Mouse (Mus musculus) left cerebral cortex, postnatal 36 days (tissue): ENCODE measurements around the gene 3100002H09Rik. TPM values are rescaled to one million over a fixed set of nuclear protein-coding genes. Genes with fewer than 3 reads are reported as not detected.
A peak's percentile ranks its signal among the peaks of the same experiment; 100 is the strongest.

ENCODE experiments used
- DNase-seq, 2 experiments: peaks; one replicate each; pipeline ENCODE4 v3.0.0; 2021 to 2022; ENCODE audit warnings: low spot score in 2 of 2, mixed read lengths in 1 of 2
- intact Hi-C: fragments of 180-260 bp; cut with DNase I; formaldehyde crosslinking; loops from one replicate; pipeline ENCODE4 v1.15.1; 2025
- total RNA-seq, 2 experiments: library from RNA; stranded (reverse); gene quantifications; 2 replicates each; pipeline ENCODE4 v1.2.3; 2021

The 3100002H09Rik gene
- total RNA-seq = under 1 TPM in 1 of 2 experiments, not detected in 1; 0.79 TPM

- intact Hi-C loops = no loop called here
- DNase-seq = no peak
These were observed at the start of gene 3100002H09Rik for GRCm38 (mm10) chr4:124610703-124611102. Gene 3100002H09Rik, minus strand, starts transcription at chr4:124610803.

- no peak for DNase-seq
- intact Hi-C loops = loop anchor here (10.0 kb wide), 1 partner anchor 265 kb away; no protein-coding TSS in a partner anchor
These were observed 48.9 kb upstream of the 3100002H09Rik start for GRCm38 (mm10) chr4:124659251-124660217.

DNA sequence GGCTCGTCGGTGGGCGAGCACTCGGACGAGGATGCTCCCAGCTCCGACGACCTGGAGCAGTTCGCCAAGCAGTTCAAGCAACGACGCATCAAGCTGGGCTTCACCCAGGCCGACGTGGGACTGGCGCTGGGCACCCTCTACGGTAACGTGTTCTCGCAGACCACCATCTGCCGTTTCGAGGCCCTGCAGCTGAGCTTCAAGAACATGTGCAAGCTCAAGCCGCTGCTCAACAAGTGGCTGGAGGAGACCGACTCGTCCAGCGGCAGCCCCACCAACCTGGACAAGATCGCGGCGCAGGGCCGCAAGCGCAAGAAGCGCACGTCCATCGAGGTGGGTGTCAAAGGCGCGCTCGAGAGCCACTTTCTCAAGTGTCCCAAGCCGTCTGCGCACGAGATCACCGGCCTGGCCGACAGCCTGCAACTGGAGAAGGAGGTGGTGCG is 47.8 kb upstream of the 3100002H09Rik start:
- intact Hi-C loops = loop anchor here (10.0 kb wide), 1 partner anchor 264 kb away; no protein-coding TSS in a partner anchor
- peak in 1 of 2 experiments; percentile 46 for DNase-seq

DNA sequence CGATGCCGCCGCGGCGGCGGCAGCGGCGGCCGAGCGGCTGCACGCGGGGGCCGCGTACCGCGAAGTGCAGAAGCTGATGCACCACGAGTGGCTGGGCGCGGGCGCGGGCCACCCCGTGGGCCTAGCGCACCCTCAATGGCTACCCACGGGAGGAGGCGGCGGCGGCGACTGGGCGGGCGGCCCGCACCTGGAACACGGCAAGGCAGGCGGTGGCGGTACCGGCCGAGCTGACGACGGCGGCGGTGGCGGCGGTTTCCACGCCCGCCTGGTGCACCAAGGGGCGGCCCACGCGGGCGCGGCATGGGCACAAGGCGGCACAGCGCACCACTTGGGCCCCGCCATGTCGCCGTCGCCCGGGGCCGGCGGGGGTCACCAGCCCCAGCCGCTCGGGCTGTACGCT is 47.2 kb upstream of the 3100002H09Rik start:
- intact Hi-C loops = loop anchor here (10.0 kb wide), 1 partner anchor 263 kb away; no protein-coding TSS in a partner anchor
- peak; percentile 40 to 50 for DNase-seq

DNA sequence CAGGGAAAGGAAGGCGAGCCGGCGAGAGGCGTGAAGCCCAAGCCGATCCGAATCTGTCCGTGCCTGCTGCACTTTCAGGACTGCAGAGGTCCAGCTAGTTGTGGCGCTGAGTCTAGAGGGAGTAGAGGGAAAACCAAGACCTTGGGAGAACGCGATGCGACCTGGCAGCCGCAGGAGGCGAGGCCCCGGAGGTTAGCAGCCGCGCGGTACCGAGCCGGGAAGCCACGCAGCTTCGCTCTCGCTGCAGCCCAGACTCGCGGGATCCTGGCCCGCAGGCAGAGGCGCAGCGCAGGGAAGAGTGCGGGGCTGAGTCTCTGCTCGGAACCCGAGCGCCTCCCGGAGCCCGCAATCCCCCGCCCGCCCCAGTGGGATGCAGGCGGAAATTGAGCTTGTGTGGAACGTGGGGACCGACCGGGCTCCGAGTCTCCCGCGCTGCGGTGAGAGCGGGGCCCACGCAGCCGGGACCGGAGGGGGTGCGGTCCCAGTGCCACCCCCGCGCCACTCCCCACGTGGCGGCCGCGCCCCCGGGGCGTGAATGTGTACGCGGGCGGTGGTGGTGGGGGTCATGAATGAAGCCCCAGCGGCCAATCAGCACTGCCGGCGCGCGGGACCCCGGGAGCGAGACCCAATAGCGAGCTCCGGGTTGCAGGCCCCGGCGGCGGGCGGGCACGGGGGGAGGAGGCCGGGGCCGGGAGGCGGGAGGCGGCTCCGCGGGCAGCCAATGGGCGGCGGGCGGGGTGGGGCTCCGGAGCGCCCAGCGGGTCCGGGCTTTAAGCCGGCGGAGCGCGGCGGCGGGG is 46.4 kb upstream of the 3100002H09Rik start:
- DNase-seq = peak; percentile 87 to 93
- intact Hi-C loops = loop anchor here (10.0 kb wide), 1 partner anchor 262 kb away; no protein-coding TSS in a partner anchor

GRCm38 (mm10) chr4:124656518-124656853 is 45.9 kb upstream of the 3100002H09Rik start, which contains the start of gene Pou3f1:
Gene Pou3f1, plus strand, starts transcription at chr4:124656807.
- no peak for DNase-seq
- intact Hi-C loops = loop anchor here (10.0 kb wide), 1 partner anchor 262 kb away; no protein-coding TSS in a partner anchor

- no peak for DNase-seq
- intact Hi-C loops = loop anchor here (5.0 to 10.0 kb wide), 2 partner anchors 81 to 258 kb away; no protein-coding TSS in a partner anchor
These were observed 42.3 kb upstream of the 3100002H09Rik start for GRCm38 (mm10) chr4:124652886-124653285.

DNA sequence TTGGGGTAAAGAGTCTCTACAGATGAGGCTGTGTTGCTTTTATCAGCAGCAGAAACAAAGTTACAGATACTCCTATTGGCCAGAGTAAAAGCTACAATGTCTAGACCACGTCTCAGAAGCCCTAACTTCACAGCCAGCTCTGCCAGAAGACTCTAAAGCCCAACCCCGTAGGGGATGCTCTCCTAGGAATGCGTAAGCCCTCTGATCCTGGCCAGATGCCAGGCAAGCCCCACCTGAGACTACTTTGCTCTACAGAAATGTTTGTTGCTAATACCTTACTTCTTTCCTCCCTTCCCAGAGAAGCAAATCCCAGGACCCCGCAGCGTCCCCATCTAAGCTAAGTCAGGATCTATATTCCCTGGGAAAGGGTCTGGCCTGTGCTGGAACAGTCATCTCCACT is 37.3 kb upstream of the 3100002H09Rik start:
- DNase-seq = no peak
- intact Hi-C loops = no loop called here

- DNase-seq = no peak
- intact Hi-C loops = no loop called here
These were observed 36.0 kb upstream of the 3100002H09Rik start for GRCm38 (mm10) chr4:124646591-124646990.

- intact Hi-C loops = no loop called here
- no peak for DNase-seq
These were observed 34.4 kb upstream of the 3100002H09Rik start for GRCm38 (mm10) chr4:124644974-124645433.

DNA sequence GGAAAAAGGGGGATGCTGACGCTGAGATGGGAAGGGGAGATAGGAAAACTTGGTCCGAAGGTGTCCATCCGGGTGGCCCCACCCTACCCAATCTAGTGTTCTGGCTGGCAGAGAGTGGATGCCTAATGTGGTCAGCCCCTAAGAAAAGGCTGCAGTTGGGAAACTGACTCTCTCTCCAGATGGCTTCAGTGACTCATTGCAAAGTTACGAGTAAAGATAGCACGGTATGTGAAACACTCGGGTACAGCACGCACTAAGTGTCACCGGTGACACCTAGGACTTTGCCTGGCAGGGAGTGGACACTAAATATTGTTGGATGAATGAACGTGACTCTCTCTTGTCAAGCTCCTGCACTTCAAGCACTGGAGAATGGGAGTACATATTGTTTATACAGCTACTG is 33.3 kb upstream of the 3100002H09Rik start:
- no peak for DNase-seq
- intact Hi-C loops = no loop called here

- intact Hi-C loops = no loop called here
- DNase-seq = no peak
These were observed 29.1 kb upstream of the 3100002H09Rik start for GRCm38 (mm10) chr4:124639715-124640114.

DNA sequence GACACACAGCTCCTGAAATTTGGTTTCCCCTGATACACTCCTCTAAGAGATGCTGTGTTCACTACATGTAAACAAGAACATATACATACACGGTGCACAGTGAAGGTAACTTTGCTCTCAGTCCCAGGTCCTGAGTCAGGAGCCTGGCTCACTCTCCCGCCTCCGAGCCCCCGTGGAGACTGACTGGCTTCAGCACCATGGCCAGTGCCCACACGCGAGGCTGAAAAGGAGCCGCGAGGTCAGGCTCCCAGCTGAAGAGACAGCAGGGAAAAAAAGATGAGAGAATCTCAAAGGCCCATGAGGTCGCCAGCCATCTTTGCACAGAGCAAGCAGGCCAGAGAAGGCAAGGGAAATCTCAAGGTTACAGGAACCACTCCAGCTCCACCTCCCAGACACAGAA is 22.7 kb upstream of the 3100002H09Rik start:
- no peak for DNase-seq
- intact Hi-C loops = no loop called here

GRCm38 (mm10) chr4:124632856-124633255 is 22.3 kb upstream of the 3100002H09Rik start:
- intact Hi-C loops = no loop called here
- no peak for DNase-seq

GRCm38 (mm10) chr4:124631456-124631855 is 20.9 kb upstream of the 3100002H09Rik start:
- DNase-seq = no peak
- intact Hi-C loops = no loop called here

DNA sequence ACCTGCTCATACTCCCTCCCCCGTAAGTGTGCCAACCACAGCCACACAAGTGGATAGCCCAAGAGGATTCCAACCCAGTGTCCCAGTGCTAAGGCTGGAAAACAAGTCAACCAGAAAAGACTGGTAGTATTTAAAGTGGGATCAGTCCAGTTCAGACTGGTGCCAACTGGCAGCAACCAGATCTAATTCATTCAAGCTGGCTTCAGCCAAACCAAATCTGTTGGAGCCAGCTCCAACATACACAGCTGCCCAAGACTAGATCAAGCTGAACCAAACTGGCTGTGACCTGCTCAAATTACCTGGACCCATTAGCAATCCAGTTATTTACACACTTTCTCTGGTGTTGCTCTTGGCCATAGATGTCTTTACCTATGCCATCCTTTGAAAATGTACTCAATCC is 16.2 kb upstream of the 3100002H09Rik start:
- intact Hi-C loops = no loop called here
- DNase-seq = no peak

DNA sequence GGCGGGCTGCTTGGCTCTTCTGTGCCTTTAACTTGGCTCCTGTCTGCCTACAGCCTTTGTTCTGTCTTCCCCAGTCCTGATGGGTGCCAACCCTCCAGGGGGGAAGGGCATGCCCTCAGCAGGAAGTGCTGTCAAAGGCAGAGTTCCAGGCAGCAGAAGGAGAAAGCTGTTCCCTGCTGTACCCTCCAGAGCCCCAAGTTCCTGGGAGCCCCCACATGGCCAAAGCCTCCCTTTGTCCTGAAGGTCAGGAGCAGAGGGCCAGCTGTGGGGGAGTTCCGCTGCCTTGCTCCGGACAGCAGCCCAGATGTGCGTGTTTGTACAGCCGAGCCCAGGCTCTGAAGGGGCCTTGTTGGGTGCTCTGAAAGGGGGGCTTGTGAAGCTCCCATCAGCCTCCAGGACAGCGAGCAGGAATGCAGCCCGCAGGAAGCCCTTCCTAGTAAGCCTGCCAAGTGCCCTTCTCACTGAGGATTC is 13.5 kb upstream of the 3100002H09Rik start:
- intact Hi-C loops = no loop called here
- peak in 1 of 2 experiments; percentile 30 for DNase-seq

DNA sequence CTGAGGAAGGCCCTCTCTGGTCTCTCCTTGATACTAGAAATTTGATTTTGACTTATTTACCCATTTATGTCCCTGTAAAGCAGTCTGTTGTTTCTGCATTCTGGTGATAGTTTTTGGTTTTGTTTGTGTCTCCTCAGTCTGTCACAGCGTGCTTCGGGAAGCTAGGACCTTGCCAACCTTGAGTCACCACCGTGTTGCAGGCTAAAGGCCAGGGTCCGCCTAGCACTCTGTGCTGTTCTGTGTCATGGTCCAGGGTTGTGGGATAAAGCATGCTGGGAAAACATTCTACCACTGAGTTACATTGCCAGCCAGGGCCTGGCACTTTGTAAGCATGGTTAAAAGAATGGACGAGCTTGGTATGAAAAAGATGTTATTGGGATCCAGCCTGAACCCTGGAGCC is 12.0 kb upstream of the 3100002H09Rik start:
- intact Hi-C loops = no loop called here
- DNase-seq = no peak

GRCm38 (mm10) chr4:124621406-124621805 is 10.8 kb upstream of the 3100002H09Rik start:
- DNase-seq = no peak
- intact Hi-C loops = no loop called here

DNA sequence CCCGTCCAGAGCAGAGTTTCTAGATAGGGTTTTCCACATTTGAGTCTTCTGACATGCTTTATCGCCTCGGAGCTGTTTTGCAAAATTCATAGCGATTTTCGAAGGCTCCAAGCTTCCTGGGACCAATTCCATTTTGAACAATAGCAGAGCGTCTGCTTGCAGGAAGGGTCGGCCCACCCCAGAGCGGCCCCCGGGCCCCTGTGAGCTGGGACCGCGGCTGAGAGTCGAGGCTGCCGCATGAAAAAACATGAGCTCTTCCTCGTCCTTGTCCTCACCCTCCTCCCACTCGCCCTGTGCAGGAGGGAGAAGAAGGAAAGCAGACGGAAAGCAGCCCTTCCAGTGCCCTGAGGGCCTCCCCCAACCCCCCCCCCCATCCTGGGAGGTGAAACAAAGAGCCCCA is 8.0 kb upstream of the 3100002H09Rik start:
- intact Hi-C loops = no loop called here
- no peak for DNase-seq
